Mouse (Mus musculus) myocyte (in vitro differentiated cells): ENCODE measurements around the gene Ak2. TPM values are rescaled to one million over a fixed set of nuclear protein-coding genes. Genes with fewer than 3 reads are reported as not detected.

Experiments
- H3K27me3 ChIP-seq: one replicate; pipeline ENCODE4 v1.6.1; 2011; ENCODE audit not compliant: control insufficient read depth, insufficient read depth, insufficient read length
- H3K36me3 ChIP-seq: one replicate; pipeline ENCODE4 v1.6.1; 2011; ENCODE audit not compliant: control insufficient read depth, insufficient read depth
- H3K4me2 ChIP-seq: one replicate; pipeline ENCODE4 v1.6.1; 2011; ENCODE audit warnings: low read depth, control low read depth
- H3K4me3 ChIP-seq: one replicate; pipeline ENCODE4 v1.5.1; 2011; ENCODE audit warnings: mild to moderate bottlenecking, control low read depth, moderate library complexity
- H3K79me2 ChIP-seq: one replicate; pipeline ENCODE4 v1.6.1; 2011; ENCODE audit not compliant: control insufficient read depth, insufficient read depth
- H3ac ChIP-seq: one replicate; pipeline ENCODE4 v1.6.1; 2011; ENCODE audit not compliant: control insufficient read depth, insufficient read length
- CEBPB ChIP-seq: IDR thresholded peaks from 2 replicates; pipeline ENCODE4 v1.6.1; 2011; ENCODE audit warnings: mild to moderate bottlenecking, moderate library complexity; ENCODE audit not compliant: poor library complexity, insufficient read depth, severe bottlenecking
- E2F4 ChIP-seq: IDR thresholded peaks from one replicate; pipeline ENCODE4 v1.6.1; 2011; ENCODE audit warnings: mild to moderate bottlenecking, control low read depth, moderate library complexity; ENCODE audit not compliant: insufficient read depth
- MAX ChIP-seq: IDR thresholded peaks from one replicate; pipeline ENCODE4 v1.6.1; 2011; ENCODE audit warnings: low read depth, mild to moderate bottlenecking, control low read depth
- MYOD1 ChIP-seq, 3 experiments: IDR thresholded peaks; one replicate each; pipeline ENCODE4 v1.6.1; 2011; ENCODE audit warnings: control low read depth in 2 of 3, low read depth in 2 of 3, mild to moderate bottlenecking in 2 of 3, moderate library complexity in 1 of 3; ENCODE audit not compliant: insufficient read length in 2 of 3, control insufficient read depth in 1 of 3
- MYOG ChIP-seq, 3 experiments: IDR thresholded peaks; one replicate each; pipeline ENCODE4 v1.6.1; 2011; ENCODE audit warnings: control low read depth in 2 of 3, low read depth in 2 of 3, mild to moderate bottlenecking in 2 of 3; ENCODE audit not compliant: insufficient read length in 2 of 3, control insufficient read depth in 1 of 3, insufficient read depth in 1 of 3
- POLR2A ChIP-seq: IDR thresholded peaks from one replicate; pipeline ENCODE4 v1.6.1; 2011; ENCODE audit warnings: low read depth, mild to moderate bottlenecking, control low read depth, moderate library complexity; ENCODE audit not compliant: insufficient read length
- POLR2AphosphoS2 ChIP-seq: IDR thresholded peaks from one replicate; pipeline ENCODE4 v1.6.1; 2011; ENCODE audit warnings: low read depth, control low read depth; ENCODE audit not compliant: insufficient read length
- REST ChIP-seq: IDR thresholded peaks from one replicate; pipeline ENCODE4 v1.6.1; 2011; ENCODE audit warnings: mild to moderate bottlenecking, control low read depth, moderate library complexity; ENCODE audit not compliant: insufficient read depth, insufficient read length
- SRF ChIP-seq: IDR thresholded peaks from one replicate; pipeline ENCODE4 v1.6.1; 2011; ENCODE audit warnings: low read depth; ENCODE audit not compliant: control insufficient read depth, insufficient read length
- TCF12 ChIP-seq: IDR thresholded peaks from one replicate; pipeline ENCODE4 v1.6.1; 2011; ENCODE audit warnings: mild to moderate bottlenecking, control low read depth; ENCODE audit not compliant: poor library complexity, insufficient read depth, severe bottlenecking
- TCF3 ChIP-seq: IDR thresholded peaks from one replicate; pipeline ENCODE4 v1.6.1; 2011; ENCODE audit warnings: low read depth, control low read depth; ENCODE audit not compliant: insufficient read length
- USF1 ChIP-seq: IDR thresholded peaks from one replicate; pipeline ENCODE4 v1.6.1; 2011; ENCODE audit warnings: low read depth, mild to moderate bottlenecking, control low read depth, moderate library complexity
- polyA plus RNA-seq: library from polyadenylated mRNA; unstranded; fragments of >200 nt; fragmentation: generic; extraction: Trizol; gene quantifications from one replicate; pipeline ENCODE4 v1.2.1, GENCODE M21; 2012; ENCODE audit warnings: missing spikeins

The Ak2 gene
- polyA plus RNA-seq, 1 experiment: 83.0 TPM

GRCm38 (mm10) chr4:128981833-128982180, 10.0 kb upstream of the Ak2 start:
- no peak for TF ChIP-seq MYOD1 (IDR thresholded peaks at IDR 0.05; ENCODE audit: control insufficient read depth in 1 of 3, insufficient read length in 2 of 3, low read depth in 2 of 3)
- TF ChIP-seq USF1: peak; percentile 64
- no peaks in the 10 kb centered on the region for H3K79me2 ChIP-seq
- H3ac ChIP-seq: no peak overlapping the region
- H3K27me3 ChIP-seq: no peaks in the 10 kb centered on the region
- H3K36me3 ChIP-seq: no peaks in the 10 kb centered on the region
- peak overlapping the region; percentile 18 for H3K4me2 ChIP-seq
- no peak overlapping the region for H3K4me3 ChIP-seq

DNA sequence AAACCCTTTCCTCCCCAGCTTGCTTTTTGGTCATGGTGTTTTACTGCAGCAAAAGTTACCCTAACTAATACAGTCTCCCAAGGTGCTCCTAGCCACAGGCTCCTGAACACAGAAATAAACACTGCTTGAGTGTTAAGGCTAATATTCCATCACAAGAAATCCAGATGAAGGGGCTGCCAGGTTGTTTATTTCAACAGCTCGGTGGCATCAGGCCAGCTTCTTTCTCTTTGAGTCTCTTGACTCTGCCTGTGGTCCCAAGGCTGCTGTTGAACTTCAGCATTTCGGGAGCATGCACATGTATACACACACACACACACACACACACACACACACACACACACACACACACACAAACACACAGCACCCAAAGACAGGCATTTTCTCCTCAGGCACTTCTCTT, 8.6 kb upstream of the Ak2 start:
- H3K4me3 ChIP-seq: no peak overlapping the region
- H3K4me2 ChIP-seq: peak overlapping the region; percentile 13
- H3K79me2 ChIP-seq: no peaks in the 10 kb centered on the region
- no peaks in the 10 kb centered on the region for H3K27me3 ChIP-seq
- H3ac ChIP-seq: no peak overlapping the region
- no peaks in the 10 kb centered on the region for H3K36me3 ChIP-seq
- TF ChIP-seq POLR2AphosphoS2 (no peak), POLR2A (no peak), MYOD1 (IDR thresholded peaks at IDR 0.05; ENCODE audit: control insufficient read depth in 1 of 3, insufficient read length in 2 of 3, low read depth in 2 of 3) (no peak), MYOG (IDR thresholded peaks at IDR 0.05; ENCODE audit: control insufficient read depth in 1 of 3, insufficient read depth in 1 of 3, insufficient read length in 2 of 3, low read depth in 2 of 3) (no peak), USF1 (no peak), REST (no peak), CEBPB (no peak), TCF12 (no peak), E2F4 (no peak), TCF3 (no peak), MAX (no peak), SRF (no peak)

DNA sequence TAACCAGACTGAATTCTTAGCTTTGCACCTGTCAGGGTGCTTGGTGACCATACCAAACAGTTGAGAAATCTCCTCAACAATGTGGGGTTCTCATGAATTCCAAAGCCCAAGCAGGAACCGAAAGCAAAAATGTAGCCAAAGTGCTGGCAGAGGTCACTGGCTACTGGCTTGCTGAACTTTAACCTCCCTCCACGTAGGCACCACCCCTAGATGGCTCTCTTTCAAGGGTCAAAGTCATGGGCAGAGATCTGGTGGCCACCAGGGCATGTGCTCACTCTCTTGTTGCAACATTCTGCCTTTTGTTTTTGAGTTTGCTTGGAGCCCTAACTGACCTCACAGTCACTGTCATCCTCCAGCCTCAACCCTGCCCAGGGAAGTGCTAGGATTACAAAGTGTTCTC, 8.1 kb upstream of the Ak2 start:
- Histone ChIP-seq H3K4me3 (no peak overlapping the region), H3ac (no peak overlapping the region), H3K27me3 (no peaks in the 10 kb centered on the region), H3K79me2 (no peaks in the 10 kb centered on the region), H3K36me3 (no peaks in the 10 kb centered on the region), H3K4me2 (peak overlapping the region; percentile 13)
- peak in 1 of 3 experiments; percentile 32 for TF ChIP-seq MYOD1 (IDR thresholded peaks at IDR 0.05; ENCODE audit: control insufficient read depth in 1 of 3, insufficient read length in 2 of 3, low read depth in 2 of 3)
- no peak for TF ChIP-seq POLR2A
- peak in 2 of 3 experiments; percentile 19 to 28 for TF ChIP-seq MYOG (IDR thresholded peaks at IDR 0.05; ENCODE audit: control insufficient read depth in 1 of 3, insufficient read depth in 1 of 3, insufficient read length in 2 of 3, low read depth in 2 of 3)

DNA sequence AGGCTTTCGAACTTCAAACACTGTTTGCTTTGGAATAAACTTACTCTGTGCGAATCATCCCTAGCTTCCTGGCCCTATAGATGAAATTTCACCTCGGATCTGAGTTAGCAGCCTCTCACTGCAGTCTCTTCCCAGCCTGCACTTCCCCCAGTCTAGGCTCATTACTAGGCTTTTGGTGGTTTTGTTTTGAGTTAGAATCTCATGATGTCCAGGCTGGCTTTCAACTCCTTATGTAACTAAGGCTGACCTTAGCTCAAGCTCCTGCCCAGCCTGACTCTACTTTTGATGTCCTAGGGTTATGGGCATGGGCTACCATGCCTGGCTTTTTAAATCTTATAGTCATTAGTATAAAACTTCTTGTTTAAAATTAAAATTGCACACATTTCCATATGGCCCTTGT, 7.2 kb upstream of the Ak2 start:
- Histone ChIP-seq H3ac (no peak overlapping the region), H3K36me3 (no peaks in the 10 kb centered on the region), H3K4me3 (no peak overlapping the region), H3K79me2 (no peaks in the 10 kb centered on the region), H3K4me2 (no peak overlapping the region), H3K27me3 (no peaks in the 10 kb centered on the region)
- TF ChIP-seq CEBPB (no peak), POLR2A (no peak), E2F4 (no peak), POLR2AphosphoS2 (no peak), MAX (no peak), TCF12 (no peak), REST (no peak), MYOD1 (IDR thresholded peaks at IDR 0.05; ENCODE audit: control insufficient read depth in 1 of 3, insufficient read length in 2 of 3, low read depth in 2 of 3) (no peak), SRF (no peak), TCF3 (no peak)

- no peaks in the 10 kb centered on the region for H3K36me3 ChIP-seq
- no peak overlapping the region for H3K4me2 ChIP-seq
- TF ChIP-seq MYOG (IDR thresholded peaks at IDR 0.05; ENCODE audit: control insufficient read depth in 1 of 3, insufficient read depth in 1 of 3, insufficient read length in 2 of 3, low read depth in 2 of 3) (no peak), REST (no peak), SRF (no peak)
- H3ac ChIP-seq: no peak overlapping the region
- no peak overlapping the region for H3K4me3 ChIP-seq
- H3K27me3 ChIP-seq: no peaks in the 10 kb centered on the region
- peaks cover 6% of the 10 kb centered on the region for H3K79me2 ChIP-seq
Measured at GRCm38 (mm10) chr4:128988911-128989310, 2.8 kb upstream of the Ak2 start.

- Histone ChIP-seq H3K4me2 (no peak overlapping the region), H3K36me3 (peaks cover 4% of the 10 kb centered on the region)
- TF ChIP-seq MYOG (IDR thresholded peaks at IDR 0.05; ENCODE audit: control insufficient read depth in 1 of 3, insufficient read depth in 1 of 3, insufficient read length in 2 of 3, low read depth in 2 of 3): no peak
- no peak for TF ChIP-seq TCF12
- no peak for TF ChIP-seq REST
- TF ChIP-seq USF1: no peak
- no peak for TF ChIP-seq POLR2AphosphoS2
- TF ChIP-seq MAX: no peak
- TF ChIP-seq POLR2A: no peak
- no peak for TF ChIP-seq E2F4
Measured at GRCm38 (mm10) chr4:128989678-128990077, 2.1 kb upstream of the Ak2 start.

More at GRCm38 (mm10) chr4:128989678-128990077, 2.1 kb upstream of the Ak2 start:
- H3K27me3 ChIP-seq: no peaks in the 10 kb centered on the region
- H3K4me3 ChIP-seq: no peak overlapping the region
- no peak overlapping the region for H3ac ChIP-seq
- H3K79me2 ChIP-seq: peaks cover 14% of the 10 kb centered on the region
